Mouse (Mus musculus) layer of hippocampus, postnatal 25 days (tissue): ENCODE measurements around the gene Baiap2l1. TPM values are rescaled to one million over a fixed set of nuclear protein-coding genes. Genes with fewer than 3 reads are reported as not detected.

Source experiments
- DNase-seq, 2 experiments: peaks; one replicate each; pipeline ENCODE4 v3.0.0; 2022; ENCODE audit warnings: mixed read lengths in 2 of 2, low spot score in 1 of 2; ENCODE audit errors: extremely low spot score in 1 of 2
- total RNA-seq, 2 experiments: library from RNA; stranded (reverse); gene quantifications; 2 replicates each; pipeline ENCODE4 v1.2.3; 2021

Gene Baiap2l1
- total RNA-seq, 2 experiments from 2014 or later, result 0.42 to 0.49 TPM

GRCm38 (mm10) chr5:144243901-144244487 lies 113.9 kb downstream of the Baiap2l1 start, which contains the start of gene Bri3:
Bri3 (plus strand) TSS chr5:144244437.
- no peak for DNase-seq

GRCm38 (mm10) chr5:144238969-144239368 lies 118.9 kb downstream of the Baiap2l1 start:
- DNase-seq, result no peak

DNA sequence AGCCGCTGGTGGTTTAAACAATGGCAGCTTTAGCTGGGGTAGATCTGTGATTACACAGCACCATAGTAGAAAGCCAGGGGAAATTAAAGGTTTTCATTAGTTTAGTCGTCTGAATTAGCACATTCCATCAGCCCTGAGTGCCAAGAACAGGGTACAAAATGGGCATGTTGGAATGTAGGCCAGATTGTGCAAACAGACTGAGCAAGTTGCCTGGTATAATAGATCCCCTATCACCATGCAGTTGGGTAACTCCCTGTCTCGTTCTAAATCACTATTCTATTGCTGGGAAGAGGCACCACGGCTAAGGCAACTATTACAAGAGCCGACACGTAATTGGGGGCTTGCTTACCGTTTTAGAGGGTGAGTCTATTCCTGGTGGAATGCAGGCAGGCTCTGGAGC lies 123.2 kb downstream of the Baiap2l1 start:
- no peak for DNase-seq

DNA sequence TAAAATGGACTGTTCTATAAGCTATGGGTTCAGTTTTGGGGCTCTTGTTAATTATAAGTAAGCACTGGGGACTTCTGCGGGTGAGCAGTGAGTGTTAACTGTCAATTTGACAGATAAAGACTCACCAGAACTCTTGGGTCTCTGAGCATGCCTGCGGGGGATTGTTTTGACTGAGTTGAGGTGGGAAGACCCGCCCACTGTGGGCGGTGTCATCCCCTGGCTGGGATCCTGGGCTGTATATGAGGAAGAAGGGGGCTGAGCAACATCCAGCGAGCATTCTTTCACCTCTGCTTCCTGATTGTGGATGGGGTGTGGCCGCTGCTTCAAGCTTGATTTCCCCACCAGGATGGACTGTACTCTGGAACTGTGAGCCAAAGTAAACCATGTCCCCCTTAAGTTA lies 123.7 kb downstream of the Baiap2l1 start:
- DNase-seq, result no peak

GRCm38 (mm10) chr5:144232531-144232930 lies 125.4 kb downstream of the Baiap2l1 start:
- no peak for DNase-seq

DNA sequence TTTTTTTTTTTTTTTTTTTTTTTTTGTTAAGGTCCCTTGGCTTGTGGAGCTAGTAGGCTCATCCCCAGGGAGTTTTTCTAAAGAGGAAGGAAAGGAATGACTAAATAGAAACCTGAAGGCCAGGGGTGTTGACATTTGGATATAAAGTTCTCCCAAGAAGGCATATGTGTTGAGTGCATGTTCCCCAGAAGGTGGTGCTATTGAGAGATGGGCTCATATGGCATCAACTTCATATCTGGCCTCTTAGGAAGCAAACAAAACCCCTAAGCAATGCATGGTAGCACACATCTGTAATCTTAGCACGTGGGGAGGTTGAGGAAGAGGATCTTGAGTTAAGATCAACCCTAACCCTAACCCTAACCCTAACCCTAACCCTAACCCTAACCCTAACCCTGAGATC lies 126.5 kb downstream of the Baiap2l1 start:
- DNase-seq, result no peak

DNA sequence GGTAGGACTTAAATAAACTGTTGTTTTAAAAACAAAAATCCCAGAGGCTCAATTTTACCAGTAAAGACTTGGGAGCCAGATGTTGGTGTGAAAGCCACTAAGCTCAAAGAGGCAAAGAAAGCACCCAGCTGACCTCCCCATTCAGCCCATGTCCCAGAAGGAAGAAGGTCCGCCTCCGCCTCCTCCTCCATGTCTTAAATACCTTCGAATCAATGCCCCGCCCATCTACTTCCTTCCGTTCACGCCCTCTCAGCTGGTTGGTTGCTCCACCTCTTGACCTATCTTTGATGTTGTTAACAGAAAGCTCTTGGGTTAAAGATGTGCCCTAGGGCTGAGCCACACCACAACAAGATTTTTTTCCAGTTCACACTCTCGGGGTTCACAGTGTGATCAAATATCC lies 127.7 kb downstream of the Baiap2l1 start:
- no peak for DNase-seq

- DNase-seq, result no peak
Observed at GRCm38 (mm10) chr5:144226220-144226619, 131.7 kb downstream of the Baiap2l1 start.

DNA sequence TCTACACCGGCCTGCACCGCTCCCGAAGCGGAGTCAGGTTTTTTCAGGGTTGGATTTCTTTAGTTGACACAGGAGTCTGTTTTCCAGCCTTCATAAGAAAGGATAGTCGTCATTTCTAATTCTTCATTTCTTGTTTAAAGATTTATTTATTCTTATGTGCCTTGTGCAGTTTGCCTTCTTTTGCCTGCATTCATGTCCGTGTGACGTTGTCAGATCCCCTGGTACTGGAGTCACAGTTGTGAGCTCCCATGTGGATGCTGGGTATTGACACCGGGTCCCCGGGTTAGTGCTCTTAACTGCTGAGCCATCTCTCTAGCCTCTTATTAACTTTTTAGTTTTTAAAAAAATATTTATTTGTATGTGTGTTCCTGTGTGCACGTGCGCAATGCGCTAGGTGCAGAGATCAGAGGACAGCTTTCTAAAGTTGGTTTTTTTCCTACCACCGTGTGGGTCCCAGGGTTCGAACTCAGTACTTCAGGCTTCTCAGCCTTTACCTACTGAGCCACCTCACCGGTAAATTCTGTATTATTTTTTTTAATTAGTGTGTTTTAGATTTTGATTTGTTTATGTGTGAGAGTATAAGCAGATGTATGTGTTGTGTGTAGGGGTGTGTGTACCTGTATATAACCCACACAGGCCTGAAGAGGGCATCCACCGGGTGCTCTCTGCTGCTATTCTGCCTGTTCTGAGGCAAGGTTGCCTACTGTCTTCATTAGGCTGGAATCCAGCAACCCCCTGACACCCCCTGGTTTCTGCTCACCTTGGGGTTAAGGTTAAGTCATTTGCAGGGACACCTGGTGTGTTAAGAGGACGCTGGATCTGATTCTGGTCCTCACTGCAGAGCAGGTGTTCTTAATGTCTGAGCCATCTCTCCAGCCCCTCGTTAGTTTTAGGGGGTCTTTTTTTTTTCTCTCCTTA lies 133.8 kb downstream of the Baiap2l1 start:
- DNase-seq, result no peak

GRCm38 (mm10) chr5:144223503-144223862 lies 134.4 kb downstream of the Baiap2l1 start, which contains the start of gene Tecpr1:
Tecpr1 (minus strand) TSS chr5:144223615.
- peak; percentile 86 to 93 for DNase-seq

DNA sequence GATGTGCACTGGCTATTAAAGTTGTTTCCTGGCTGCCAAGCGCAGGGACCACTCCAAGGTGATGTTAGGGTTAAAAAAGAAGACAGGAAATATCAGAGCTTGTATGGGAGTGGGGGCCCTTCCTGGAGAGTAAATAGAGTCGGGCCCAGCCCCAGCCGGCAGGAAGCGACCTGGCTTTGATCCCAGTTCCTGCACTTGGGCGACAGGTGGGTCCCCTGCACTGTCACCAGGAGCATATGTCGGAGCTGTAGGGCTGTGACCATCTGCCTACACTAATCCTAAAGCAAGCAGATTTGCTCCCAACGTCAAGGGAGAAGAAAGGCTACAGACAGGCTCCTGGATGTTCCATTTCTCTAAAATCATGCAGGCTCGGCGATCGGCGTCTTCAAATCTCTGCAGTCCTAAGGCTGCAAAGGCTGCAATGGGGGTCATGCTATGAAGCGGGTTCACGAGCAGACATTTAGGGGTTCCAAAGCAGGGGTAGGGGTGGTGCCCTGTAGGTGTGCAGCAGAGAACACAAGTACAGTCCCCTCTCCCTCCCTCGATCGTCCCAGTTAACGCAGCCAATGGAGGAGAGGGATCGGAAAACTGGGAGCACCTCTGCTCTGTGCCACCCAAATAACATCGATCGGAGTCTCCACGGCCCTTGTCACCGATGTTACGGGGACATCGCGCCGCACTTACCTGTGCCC lies 135.0 kb downstream of the Baiap2l1 start:
- no peak for DNase-seq

DNA sequence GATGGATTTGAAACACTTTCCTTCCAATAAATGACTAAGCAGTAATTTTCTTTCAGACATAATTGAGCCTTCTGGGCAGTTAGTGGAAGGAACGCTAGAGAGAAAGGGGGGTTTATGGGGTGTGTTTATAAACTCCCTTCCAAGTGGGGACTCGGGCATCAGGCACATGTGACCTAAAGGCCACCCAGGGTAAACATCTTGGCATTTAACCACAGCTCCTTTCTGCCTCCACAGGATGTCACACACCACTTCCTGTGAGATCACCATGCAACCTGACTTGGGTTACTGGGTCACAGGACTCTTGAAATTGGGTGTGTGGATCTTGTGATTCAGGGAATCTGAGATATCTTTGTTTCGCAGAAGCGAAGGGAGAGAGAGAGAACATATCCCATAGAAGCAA lies 136.6 kb downstream of the Baiap2l1 start:
- DNase-seq, result no peak

DNA sequence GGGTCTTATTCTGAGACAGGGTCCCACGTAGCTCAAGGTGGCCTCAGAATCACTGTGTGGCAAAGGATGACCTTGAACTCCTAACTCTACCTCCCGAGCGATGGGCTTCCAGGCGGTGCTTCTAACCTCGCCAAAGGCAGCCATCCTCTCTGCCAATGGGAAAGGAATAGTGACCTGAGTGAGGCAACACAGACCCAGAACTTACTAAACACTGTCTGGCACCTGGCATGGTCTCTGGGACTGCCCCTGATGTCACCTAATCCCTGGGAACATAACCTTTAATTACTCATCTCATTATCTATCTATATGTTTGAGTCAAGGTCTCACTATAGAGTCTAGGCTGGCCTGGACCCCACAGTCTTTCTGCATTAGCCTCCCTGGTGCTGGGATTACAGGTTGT lies 138.0 kb downstream of the Baiap2l1 start:
- DNase-seq, result no peak

DNA sequence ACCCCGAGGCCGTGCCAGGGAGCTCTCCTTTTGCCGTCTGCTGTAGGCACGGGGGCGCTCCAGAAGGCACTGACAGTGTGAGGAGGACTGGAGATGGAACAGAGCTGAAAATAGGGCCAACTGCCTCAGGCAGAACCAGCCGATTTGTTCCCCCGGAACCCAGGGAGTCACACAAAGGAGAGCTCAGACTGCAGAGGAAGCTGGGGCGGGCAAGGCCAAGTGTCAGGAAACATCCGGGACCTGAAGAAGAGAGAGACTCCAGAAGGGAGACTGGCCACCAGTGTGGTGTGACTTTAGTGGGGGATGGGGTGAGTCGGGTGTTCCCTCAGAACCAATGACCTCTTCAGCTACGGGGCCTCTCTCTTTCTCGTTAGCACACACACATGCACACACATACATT lies 138.6 kb downstream of the Baiap2l1 start:
- DNase-seq, result no peak

- DNase-seq, result no peak
Observed at GRCm38 (mm10) chr5:144218061-144218460, 139.9 kb downstream of the Baiap2l1 start.

GRCm38 (mm10) chr5:144215992-144216391 lies 141.9 kb downstream of the Baiap2l1 start:
- no peak for DNase-seq

Other genes starting within 250 kb of the Baiap2l1 start
- under 1 TPM; 0.17 to 0.26 TPM for gene Bhlha15, start 167.8 kb downstream of the Baiap2l1 start, total RNA-seq
- 100 to 1,000 TPM in 1 of 2 experiments, 10 to 100 TPM in 1; 92.5 to 109 TPM for gene Tecpr1, start 134.5 kb downstream of the Baiap2l1 start, total RNA-seq
- gene Bri3, start 113.7 kb downstream of the Baiap2l1 start, total RNA-seq, result 10 to 100 TPM; 69.3 to 70.2 TPM
- gene Nptx2, start 187.8 kb upstream of the Baiap2l1 start, total RNA-seq, result 10 to 100 TPM; 55.4 to 55.5 TPM